Mouse (Mus musculus): ENCODE results near the gene Slit3. TPM values are rescaled to one million over a fixed set of nuclear protein-coding genes. Genes with fewer than 3 reads are reported as not detected.

The Slit3 gene
- total RNA-seq, 2 experiments from 2014 or later = 31.5 to 47.6 TPM

DNA sequence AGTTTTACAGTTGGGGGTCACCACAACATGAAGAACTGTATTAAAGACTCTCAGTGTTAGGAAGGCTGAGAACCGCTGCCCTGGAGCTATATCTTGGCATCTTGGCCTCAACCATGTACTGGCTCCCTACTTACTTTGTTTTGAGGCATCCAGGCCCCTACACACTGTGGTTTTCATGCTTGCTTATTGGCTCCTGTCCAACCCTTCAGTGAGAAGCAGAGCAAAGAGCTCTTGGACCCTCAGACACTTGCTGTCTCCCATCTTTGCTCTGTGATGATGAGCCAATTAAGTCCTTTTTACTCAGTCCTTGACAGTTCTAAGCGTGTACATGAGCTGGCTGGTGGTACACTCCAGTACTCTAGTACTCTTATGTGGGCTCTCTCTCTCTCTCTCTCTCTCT, 177.5 kb downstream of the Slit3 start:
- no peak for DNase-seq (ENCODE audit: low spot score in 2 of 2)

DNA sequence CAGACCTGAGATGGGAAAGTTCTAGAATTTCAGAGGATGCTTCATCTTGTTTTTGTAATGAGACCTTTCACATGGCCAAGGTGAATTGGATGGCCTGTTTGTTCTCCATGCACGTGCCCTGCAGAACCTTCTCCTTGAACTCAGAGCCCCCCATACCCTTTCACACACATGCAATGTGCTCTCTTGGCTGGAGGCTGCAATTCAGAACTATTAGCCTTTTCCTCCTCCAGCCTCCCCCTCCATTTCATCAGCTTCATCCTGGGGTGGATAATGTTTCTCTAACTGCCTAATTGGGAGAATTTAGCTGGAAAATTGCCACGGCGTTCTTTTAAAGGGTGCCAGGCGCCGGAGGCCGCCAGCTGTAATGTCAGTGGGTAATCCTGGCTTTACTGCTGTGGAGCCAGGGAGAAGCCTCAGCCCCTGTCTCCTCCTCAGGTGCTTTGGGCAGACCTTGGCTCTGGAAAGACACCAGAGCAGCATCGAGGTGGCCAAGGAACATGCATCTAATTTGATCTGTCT, 178.9 kb downstream of the Slit3 start:
- DNase-seq (ENCODE audit: low spot score in 2 of 2) = no peak

DNA sequence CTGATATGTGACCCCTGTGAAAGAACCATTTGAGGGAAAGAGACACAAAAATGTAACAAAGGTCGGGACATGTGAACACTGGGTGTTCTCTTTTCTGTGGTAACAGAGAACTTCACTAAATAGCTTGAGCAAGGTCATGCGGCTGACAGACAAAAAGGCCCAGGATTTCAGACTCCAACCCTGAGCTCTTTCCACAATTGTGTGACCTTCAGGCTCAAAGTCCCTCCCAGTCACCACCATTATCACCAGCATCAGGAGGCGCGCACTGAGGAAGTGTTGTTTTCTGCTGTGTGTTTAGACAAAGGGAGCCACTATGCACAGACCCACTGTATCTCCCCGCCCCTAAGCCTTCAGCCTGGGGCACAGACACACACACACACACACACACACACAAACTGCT, 181.2 kb downstream of the Slit3 start:
- no peak for DNase-seq (ENCODE audit: low spot score in 2 of 2)

DNA sequence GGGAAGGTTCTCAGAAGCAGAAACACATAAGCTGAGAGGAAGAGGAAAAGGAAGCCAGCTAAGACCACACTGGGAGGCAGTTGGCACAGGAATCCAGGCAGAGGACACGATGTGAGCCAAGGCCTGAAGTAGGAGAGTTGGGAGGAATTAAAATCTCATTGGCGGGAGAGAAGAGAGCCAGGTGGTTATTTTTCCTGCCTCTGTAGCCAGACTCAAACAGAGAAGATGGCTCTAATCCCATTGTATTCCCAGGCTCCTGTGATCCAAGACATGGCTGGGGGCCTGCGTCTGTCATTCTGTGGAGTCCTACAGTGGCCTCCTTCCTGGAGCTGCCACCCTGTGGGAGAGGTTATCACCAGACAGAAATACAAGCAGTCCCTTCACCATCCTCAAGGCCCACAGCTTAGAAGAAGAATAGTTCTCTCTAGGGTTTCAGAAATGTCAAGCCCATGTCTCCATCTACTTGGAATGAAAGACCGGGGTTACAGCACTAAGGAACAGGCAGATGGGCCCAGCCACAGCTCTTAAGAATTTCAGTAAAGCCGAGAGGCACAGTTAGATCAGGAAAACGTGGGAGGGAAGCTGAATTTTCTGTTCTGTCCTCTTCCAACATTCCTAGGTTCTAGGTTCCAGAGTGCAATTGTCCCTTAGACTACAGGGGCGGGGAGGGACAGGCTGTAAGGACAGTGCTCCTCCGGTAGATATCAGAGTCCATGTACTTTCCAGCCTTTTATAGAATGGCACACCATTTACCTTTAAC, 183.4 kb downstream of the Slit3 start:
- no peak for DNase-seq (ENCODE audit: low spot score in 2 of 2)

DNA sequence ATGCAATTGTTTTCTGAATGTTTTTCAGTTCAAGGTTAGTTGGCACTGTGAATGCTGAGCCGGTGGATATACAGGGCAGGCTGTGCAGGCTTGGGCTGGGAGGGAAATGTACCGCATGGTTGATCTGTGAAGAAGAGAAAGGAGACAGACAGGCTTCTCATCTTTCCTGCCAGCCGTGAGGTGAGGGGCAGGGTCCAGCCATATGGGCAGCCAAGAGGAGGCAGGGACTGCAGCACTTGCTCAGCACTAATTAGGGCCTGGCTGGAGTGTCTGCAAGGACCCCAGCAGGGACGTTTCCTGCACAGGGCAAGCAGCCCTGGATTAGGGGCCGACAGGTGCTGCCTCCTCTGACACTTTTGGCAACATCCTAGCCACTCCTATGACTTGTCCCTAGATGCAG, 184.1 kb downstream of the Slit3 start:
- DNase-seq (ENCODE audit: low spot score in 2 of 2) = no peak

DNA sequence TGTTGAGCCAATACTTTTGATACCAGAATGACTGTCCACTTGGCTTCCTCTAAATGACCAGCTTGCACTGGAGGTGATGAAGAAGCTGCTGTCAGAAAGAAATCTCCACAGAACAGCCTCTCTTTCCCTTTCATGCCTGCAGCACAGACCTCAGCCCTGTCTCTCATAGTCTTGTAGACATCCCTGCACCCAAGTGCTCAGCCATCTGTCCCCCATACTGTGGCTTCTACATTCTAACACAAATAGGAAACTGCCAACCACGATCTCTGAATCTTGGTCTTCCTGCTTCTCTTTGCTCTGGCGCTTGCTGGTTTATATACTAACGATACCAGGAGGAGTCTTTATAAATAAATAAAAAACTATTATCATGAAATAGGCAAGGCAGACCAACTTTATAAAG, 184.9 kb downstream of the Slit3 start:
- no peak for DNase-seq (ENCODE audit: low spot score in 2 of 2)

DNA sequence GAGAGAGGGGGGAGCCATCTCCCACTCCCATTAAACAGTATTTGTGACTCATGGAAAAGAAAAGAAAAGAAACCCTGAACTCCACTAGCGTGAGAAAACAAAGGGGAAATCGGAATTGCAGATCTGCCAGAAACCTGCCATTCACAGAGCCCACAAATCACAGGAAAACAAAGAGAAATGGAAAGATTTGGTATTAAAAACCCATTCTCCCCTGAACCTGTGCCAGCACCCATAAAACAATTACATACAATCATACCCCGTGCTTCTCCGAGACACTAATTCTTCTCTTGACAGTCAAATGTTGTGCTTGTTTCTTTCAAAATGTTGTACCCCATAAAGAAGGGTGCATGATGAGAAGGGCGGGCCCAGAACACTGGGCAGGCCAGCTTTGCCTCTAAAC, 185.9 kb downstream of the Slit3 start:
- DNase-seq (ENCODE audit: low spot score in 2 of 2) = no peak

DNA sequence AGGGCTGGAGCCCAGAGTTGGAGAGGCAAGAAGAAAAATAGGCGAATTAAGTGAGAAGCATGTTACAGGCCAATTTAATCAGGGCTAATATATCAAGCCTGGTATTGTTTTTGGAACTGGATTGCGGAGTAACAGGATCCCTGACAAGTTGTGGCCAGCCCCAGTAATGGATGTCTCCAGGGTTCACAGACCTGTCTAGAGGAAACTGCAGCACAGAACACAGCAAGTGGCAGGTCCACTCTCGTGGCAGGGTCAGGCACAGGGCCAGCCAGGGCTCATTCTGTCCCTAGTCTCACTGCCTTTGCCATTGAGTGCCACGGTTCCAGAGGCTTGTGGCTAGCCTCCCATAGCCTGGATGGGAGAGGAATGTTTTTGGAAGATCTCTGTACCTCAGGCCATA, 187.0 kb downstream of the Slit3 start:
- DNase-seq (ENCODE audit: low spot score in 2 of 2) = no peak

DNA sequence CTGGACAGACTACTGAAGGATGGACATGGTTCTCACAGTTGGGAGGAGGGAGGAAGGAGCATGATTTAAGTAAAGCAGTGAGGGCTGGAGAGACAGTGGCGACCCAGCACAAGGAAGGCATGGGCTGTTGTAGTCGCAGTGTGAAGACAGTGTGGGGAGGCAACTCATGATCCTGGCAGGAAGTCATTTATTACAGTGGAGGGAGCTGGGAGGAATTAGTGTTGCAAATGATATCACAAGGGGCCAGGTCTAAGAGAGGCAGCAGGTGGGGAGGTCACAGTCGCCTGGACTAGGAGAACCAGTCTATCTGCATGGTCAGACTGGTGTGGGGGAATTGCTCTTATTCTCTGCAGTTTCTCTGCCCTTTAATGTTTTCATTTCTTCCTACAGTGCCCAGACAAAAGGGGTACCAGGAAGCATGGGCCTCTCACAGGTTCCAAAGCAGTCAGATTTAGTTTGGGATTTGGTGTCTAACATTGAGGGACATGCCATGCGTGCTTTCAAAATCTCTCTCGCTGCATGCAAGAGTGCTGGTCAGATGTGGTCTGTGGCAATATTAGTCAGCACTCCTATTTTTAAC, 194.5 kb downstream of the Slit3 start:
- DNase-seq (ENCODE audit: low spot score in 2 of 2) = no peak

DNA sequence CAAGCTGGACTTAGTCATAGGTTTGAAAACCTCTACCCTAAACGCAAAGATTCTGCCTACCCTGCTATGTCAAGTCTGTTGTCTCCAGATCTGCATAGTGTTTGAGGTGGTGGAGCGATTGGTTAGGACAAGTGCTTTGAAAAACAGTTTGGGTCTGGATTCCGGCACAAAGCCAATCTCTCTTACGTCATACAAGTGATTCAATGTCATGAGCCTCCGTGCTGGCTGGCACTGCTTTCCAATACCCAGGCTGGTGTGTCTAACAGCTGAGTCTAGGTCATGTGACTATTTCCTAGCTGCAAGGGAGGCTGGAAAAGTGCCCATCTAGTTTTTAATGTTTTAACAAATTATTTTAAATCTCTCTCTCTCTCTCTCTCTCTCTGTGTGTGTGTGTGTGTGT, 196.2 kb downstream of the Slit3 start:
- peak in 1 of 2 experiments; percentile 45 for DNase-seq (ENCODE audit: low spot score in 2 of 2)

DNA sequence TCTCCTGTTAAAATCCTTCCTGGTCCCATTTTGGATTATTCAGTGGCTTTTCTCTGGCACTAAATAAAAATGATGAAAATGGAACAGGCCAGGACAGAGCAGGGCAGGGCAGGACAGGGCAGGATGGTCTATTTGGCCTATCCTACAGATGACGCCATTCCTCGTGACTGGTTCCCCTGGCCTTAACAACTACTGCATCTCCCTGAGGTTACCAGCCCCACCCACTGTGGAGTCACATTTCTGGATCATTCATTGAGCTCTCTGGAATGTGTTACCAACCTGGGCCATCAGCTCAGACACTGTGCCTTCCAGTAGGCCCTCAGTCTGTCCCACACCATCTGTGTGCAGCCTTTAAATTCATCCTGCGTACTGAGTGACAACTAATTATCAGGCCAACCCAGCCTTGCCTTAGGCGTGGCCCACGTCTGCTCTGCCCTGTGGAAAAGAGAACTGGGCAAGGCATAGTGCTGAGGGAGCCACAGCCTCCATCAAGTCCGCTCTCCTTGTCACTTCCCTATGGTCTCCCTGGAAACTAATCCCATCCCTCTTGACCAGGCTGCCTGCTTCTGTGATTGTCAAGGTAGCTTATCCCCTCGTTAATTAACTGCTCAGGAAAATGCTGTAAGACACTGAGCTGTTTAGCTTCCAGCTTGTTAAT, 196.9 kb downstream of the Slit3 start:
- no peak for DNase-seq (ENCODE audit: low spot score in 2 of 2)

DNA sequence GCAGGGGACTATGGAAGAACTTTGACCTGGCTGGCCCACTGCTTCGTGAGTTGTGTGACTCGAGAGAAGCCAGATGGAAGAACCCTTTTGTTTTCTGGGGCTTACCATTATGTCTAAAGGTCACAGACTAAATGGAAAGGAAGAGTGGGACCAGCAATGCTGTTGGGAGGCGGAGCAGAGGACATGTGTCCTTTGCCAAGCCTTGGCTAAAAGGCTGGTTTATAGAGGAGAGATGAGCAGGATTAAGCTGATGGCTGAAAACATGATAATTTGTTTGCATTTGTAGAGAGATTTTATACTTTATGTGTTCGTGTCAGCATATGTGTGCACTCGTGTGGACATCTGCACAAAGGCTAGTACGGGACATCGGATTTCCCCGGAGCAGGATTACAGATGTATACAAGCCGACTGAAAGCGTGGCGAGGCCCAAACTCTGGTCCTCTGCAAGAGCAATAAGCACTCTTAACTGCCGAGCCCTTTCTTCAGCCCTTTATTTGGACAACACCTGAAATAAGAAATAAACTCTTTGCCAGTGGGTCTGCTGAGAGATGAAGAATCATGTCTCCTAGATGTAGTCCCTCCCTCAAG, 197.5 kb downstream of the Slit3 start:
- DNase-seq (ENCODE audit: low spot score in 2 of 2) = no peak

DNA sequence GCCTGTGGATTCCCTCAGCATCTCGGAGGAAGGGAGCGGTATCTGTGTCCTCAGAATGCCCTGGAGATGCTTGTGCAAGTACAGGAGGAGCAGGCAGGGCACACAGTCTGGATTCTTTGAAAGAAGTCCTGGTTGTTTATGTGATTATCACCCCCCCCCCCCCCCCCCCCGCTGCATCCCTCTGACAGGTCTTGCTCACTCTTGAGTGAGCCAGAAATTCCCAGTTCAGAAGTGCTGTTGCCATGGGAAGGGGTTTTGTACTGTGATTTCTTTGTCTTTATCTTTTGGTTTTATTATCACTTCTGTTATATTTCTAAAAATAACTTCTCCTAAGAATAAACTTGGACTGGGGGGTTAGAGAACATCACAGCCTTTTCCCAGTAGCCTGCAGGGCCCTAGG, 199.5 kb downstream of the Slit3 start:
- DNase-seq (ENCODE audit: low spot score in 2 of 2) = no peak

DNA sequence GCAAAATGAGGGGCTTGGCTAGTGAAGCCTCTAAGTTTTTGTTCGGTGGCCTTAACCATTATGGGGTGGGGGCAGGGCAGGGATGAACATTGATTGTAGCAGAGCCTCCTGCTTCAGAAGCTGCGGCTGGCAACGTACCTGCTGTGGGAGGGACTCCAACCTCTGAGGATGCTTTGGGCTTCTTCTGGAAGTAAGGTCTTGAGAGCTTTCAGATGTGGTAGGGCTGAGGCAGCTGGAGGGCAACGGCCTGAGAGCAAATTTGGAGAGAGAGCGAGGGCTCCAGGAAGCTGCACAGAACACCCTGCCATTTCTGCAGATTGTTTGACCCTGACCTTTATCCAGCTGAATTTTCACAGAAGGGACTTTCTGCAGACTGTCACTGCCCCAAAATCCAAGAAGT, 203.4 kb downstream of the Slit3 start:
- DNase-seq (ENCODE audit: low spot score in 2 of 2) = no peak

DNA sequence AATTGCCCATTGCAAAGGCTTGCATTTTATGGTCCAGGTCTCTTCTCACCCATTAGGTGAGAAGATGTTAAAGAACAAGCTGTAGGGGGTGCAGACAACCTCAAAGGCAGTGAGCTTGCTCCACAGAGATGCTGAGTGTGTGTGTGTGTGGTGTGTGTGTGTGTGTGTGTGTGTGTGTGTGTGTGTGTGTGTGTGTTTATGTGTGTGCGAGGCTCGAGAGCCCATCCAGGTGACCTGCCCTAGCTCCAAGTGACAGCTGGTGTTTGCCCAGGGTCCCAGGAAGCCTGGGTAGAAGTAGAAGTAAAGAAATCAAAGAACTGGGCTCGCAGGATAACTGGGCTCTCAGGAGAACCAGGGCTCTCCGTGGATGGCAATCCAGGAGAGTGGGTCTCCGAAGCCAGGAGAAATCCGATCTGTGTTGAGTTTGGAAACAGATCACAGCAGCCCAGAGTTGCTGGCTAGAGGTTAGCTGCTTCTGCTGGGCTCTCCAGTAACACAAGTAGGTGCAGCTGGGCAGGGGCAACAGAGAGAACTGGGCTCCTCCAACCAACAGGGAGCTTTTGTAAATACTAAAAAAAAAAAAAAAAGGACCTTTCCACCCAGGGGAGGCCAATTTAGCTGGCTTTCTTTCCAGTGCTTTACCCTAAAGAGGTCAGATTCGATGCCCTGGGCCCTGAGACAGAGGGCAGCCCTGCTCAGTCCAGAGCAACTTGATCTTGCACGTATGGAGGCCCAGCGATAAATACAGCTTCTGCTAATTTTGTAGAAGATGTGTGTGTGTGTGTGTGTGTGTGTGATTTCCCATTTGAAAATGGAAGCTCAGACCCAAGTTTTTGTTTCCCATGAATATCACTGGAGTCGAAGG, 204.3 kb downstream of the Slit3 start:
- DNase-seq (ENCODE audit: low spot score in 2 of 2) = no peak

DNA sequence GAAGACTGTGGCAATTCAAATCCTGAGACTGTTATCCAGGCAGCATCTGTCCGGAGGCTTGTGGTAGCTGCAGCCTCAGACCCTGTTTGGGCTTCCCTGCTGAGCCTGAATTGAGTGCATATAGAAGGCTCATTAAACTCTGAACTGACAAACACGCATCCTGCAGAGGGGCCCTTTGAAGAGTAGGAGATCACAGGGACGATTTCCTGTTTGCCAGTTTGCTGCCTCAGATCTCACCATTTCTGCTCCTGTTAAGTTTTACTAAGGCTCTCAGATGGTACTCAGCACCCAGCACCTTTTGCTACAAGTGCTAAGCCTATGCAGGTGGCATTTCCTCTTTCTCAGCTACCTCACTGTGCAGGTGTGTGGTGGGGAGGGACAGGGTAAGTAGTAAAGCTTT, 205.3 kb downstream of the Slit3 start:
- DNase-seq (ENCODE audit: low spot score in 2 of 2) = no peak

DNA sequence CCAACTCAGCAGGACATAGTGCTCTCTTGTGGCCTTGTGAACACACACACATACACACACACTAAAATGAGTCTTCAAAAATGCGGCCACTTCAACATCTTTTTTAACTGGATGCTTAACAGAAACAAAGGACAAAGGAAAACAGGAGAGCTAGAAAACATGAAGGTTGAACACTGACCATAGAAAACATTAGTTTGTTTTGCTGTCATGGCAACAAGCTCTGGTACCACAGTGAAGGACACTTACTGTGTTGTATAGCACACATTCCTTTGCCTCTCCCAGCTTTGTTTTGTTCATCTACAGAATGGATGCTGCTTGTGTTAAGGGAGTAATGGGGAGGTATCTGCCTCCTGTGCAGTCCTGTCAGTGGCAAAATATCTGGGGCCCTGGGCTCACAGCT, 206.9 kb downstream of the Slit3 start:
- DNase-seq (ENCODE audit: low spot score in 2 of 2) = no peak

DNA sequence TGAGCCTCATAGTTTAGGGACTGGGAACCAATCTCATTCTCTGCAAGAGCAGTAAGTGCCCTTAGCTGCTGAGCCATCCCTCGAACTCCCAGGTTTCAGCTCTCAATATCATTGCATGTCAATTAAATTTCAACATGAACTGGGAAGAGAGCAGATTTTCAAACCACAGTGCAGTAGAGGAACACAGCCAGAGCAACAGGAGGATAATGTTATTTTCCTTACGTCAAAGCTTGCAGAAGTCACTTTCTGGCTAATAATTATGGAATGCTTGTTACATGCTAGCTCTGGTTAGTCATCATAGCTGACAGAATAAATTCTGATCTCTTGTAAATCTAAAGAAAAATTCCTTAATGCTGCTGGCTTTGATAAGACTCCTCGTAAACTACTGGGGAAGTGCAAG, 210.5 kb downstream of the Slit3 start:
- no peak for DNase-seq (ENCODE audit: low spot score in 2 of 2)

DNA sequence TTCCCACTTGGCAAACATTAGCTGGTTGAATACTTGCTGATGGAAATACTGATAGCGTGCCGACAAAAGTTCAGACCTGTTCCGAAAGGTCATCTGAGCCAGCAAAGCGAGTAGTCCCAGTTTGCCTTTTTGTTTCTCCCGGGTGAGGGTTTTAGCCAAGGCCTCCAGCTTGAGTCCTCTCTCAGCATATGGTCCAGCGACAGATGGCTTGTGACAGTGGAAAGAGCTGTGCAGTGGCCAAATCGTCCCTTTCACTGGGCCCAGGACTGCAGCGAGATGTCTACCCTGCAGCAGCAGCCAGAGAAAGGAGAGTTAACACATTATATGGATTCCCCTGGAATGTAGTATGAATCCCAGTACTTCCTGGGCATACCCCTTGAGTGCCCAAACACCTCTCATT, 215.5 kb downstream of the Slit3 start:
- no peak for DNase-seq (ENCODE audit: low spot score in 2 of 2)

DNA sequence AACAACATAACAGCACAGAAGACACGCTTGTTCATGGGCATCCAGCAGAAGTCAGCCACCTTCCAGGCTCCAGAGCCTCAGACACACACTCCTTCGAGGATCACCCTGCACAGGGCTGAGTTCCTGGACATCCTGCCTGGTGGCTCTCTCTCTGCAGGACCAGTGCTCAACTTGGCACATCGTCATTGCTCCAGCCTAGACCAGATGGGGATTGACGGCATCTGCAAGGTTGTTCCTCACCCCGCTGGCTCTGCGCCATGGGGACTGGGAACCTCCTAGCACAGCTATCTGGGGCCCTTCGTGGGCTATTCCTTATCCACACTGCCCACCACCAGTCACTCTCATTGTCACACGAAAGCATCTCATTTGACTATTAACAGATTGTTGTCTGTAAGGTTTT, 216.5 kb downstream of the Slit3 start:
- peak in 1 of 2 experiments; percentile 42 for DNase-seq (ENCODE audit: low spot score in 2 of 2)
